Mouse (Mus musculus): Measurements from ENCODE around the gene Yaf2.
"Not testable (repeated sequence)": the region's sequence is repeated elsewhere in the genome, so short reads cannot be mapped to it uniquely, and the experiment has no call there.

GRCm38 (mm10) chr15:93310304-93310703, 26.4 kb downstream of the Yaf2 start:
- not testable (repeated sequence) for TF ChIP-seq CTCF, EP300 (IDR thresholded peaks at IDR 0.05; ENCODE audit: low read depth)

Measured in liver, embryonic 14.5 days (tissue).